Mouse (Mus musculus): Measurements from ENCODE around the gene Qk.

DNA sequence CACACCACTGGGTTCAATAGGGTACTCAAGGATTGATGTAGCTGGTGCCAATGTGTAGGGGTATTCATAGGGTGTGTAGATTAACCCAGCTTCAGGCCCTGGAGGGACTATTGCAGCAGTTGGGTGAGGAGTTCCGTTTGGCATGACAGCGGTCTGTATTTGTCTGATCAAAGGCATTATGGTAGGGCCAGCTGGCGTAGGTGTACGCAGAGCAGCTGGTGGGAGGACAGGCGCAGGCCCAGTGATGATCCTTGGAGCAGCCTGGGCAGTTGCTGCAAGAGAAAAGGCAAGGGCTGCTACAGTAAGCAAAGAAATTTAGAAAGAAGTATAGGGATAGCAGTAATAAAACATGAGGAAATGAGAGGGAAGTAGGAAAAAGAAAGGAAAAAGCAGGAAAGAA is 103.5 kb downstream of the Qk start:
- TF ChIP-seq CTCF (IDR thresholded peaks at IDR 0.05; ENCODE audit: low read depth, low read length) (no peak), POLR2A (IDR thresholded peaks at IDR 0.05; ENCODE audit: insufficient read depth, low read length) (no peak), EP300 (IDR thresholded peaks at IDR 0.05; ENCODE audit: insufficient read depth, low read depth, low read length) (no peak)
